Mouse (Mus musculus): ENCODE measurements around the gene Myoz1.

DNA sequence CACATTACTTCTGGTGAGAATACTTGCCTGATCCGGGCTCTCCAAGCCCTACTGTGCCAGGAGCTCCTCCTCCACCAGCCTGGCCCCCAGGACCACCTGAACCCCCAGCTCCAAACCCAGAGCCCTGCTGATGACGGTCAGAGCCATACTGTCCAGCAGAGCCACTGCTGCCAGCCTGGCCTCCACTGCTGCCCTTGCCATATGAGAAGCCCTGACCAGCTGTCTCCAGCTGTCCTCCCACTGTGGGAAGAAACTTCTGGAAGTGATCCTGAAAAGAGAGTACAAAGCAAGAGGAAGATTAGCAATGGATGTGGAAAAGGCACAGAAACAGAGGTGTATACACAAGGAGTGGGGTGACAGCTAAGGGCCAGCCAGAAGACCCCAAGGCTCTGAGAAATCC, 5.3 kb downstream of the Myoz1 start:
- TF ChIP-seq POLR2A (IDR thresholded peaks at IDR 0.05; ENCODE audit: low read depth, low read length) (no peak), CTCF (IDR thresholded peaks at IDR 0.05; ENCODE audit: borderline replicate concordance, insufficient read depth, low read length) (no peak)
